ENCODE assay signal across 8 mouse cellular contexts in the genomic region with DNA sequence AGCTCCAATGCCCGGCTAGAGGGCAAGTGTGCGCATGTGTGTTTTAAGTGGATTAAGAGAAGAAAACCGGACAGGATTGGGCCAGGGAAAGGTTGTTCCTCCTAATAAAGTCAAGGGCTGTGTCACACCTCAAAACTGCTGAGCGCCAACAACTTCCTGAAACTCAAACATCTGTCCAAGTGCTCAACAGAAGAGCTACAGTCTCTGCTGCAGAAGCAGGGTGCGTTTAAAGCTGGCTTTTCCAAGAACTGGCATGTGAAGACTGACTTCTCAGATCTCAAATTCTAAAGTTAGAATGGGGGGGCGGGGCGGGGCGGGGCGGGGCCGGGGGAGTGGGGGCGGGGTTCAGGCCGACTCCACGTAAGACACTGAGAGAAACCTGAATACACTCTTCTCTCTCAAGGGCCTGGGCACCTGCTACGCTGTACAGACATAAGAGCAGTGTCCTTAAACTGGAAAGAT. TPM values are rescaled to one million over a fixed set of nuclear protein-coding genes. Genes with fewer than 3 reads are reported as not detected.
DNase-seq lines count a peak whose midpoint lies in the region; ATAC-seq and TF ChIP-seq lines count a peak whose summit lies in the region.

No protein-coding gene starts in this region.

- no peak overlapping the region for H3K9ac ChIP-seq in limb, embryonic 15.5 days
- H3K9ac ChIP-seq in neural tube, embryonic 14.5 days (replicated peaks; ENCODE audit: low read depth, low read length), result no peak overlapping the region

- H3K4me2 ChIP-seq in limb, embryonic 15.5 days, result peak overlapping the region; percentile 45
- 0 out of 2 replicates have a peak overlapping the region, but pooled peaks have one; percentile 40 for H3K4me2 ChIP-seq in neural tube, embryonic 14.5 days (ENCODE audit: low read depth, low read length)

- no peak for DNase-seq in layer of hippocampus, adult 2 months (ENCODE audit: low spot score in 2 of 2)
- DNase-seq in layer of hippocampus, adult 8-10 months (ENCODE audit: low spot score in 2 of 2), result no peak
- DNase-seq in left cerebral cortex, postnatal 4 days, result no peak
- DNase-seq in adrenal gland, adult 2 months, result no peak
- no peak for DNase-seq in layer of hippocampus, postnatal 25 days (ENCODE audit: extremely low spot score in 1 of 2, low spot score in 1 of 2)

- H3K9me3 ChIP-seq in limb, embryonic 15.5 days, result no peaks in the 10 kb centered on the region
- H3K9me3 ChIP-seq in neural tube, embryonic 14.5 days (ENCODE audit: control insufficient read depth, low read length), result no peaks in the 10 kb centered on the region

- 18% methylated on average over 14 of the region's 14 CpGs for WGBS in limb, embryonic 15.5 days
- WGBS in neural tube, embryonic 14.5 days, result 43% methylated on average over 14 of the region's 14 CpGs

- H3K4me1 ChIP-seq in embryonic fibroblast, embryonic 13.5 days (ENCODE audit: control insufficient read depth, insufficient read depth, low read length), result peaks cover 23% of the 10 kb centered on the region
- peaks cover 54% of the 10 kb centered on the region for H3K4me1 ChIP-seq in limb, embryonic 15.5 days
- peaks cover 18% of the 10 kb centered on the region for H3K4me1 ChIP-seq in neural tube, embryonic 14.5 days (ENCODE audit: control insufficient read depth, insufficient read depth, low read length)

- ATAC-seq in limb, embryonic 15.5 days (ENCODE audit: insufficient number of reproducible peaks, low FRiP score, low TSS enrichment, low read depth), result peak; percentile 20
- 0 out of 2 replicates have a peak, but pooled peaks have one; percentile 2 for ATAC-seq in neural tube, embryonic 14.5 days (ENCODE audit: low read depth)

- H3K27me3 ChIP-seq in limb, embryonic 15.5 days, result no peaks in the 10 kb centered on the region
- no peaks in the 10 kb centered on the region for H3K27me3 ChIP-seq in neural tube, embryonic 14.5 days (ENCODE audit: control insufficient read depth, insufficient read depth, low read length)

- peak overlapping the region; percentile 75; the same call in 1 of the 2 replicates for H3K27ac ChIP-seq in layer of hippocampus, adult 2 months
- peak overlapping the region; percentile 99 for H3K27ac ChIP-seq in embryonic fibroblast, embryonic 13.5 days (ENCODE audit: insufficient read depth, low read length)
- peak overlapping the region; percentile 90 for H3K27ac ChIP-seq in limb, embryonic 15.5 days
- no peak overlapping the region for H3K27ac ChIP-seq in neural tube, embryonic 14.5 days (ENCODE audit: low read depth, low read length)

- intact Hi-C loops in left cerebral cortex, postnatal 4 days (cut with DNase I), result no loop called here

- TF ChIP-seq POLR2A in embryonic fibroblast, embryonic 13.5 days (IDR thresholded peaks at IDR 0.05; ENCODE audit: low read depth, low read length), result peak; percentile 73

- no peak overlapping the region; the same call in 1 of the 2 replicates for H3K4me3 ChIP-seq in layer of hippocampus, adult 2 months
- no peak overlapping the region for H3K4me3 ChIP-seq in embryonic fibroblast, embryonic 13.5 days (ENCODE audit: insufficient read depth, low read length)
- H3K4me3 ChIP-seq in limb, embryonic 15.5 days, result 0 out of 2 replicates have a peak overlapping the region, but pooled peaks have one; percentile 5
- no peak overlapping the region for H3K4me3 ChIP-seq in neural tube, embryonic 14.5 days (ENCODE audit: low read depth, low read length)

- H3K36me3 ChIP-seq in limb, embryonic 15.5 days, result no peaks in the 10 kb centered on the region
- H3K36me3 ChIP-seq in neural tube, embryonic 14.5 days (ENCODE audit: control insufficient read depth, insufficient read depth, low read length), result no peaks in the 10 kb centered on the region

- no peak for TF ChIP-seq CTCF in layer of hippocampus, adult 2 months (conservative IDR thresholded peaks at IDR 0.05)
- TF ChIP-seq CTCF in embryonic fibroblast, embryonic 13.5 days (IDR thresholded peaks at IDR 0.05; ENCODE audit: borderline replicate concordance, insufficient read depth, low read length), result no peak

RNA-seq across cellular contexts. Expression of a gene that starts 15.7 kb away (rescaled TPM):
- total RNA-seq in layer of hippocampus, adult 2 months (2021), result 10 to 100 TPM; 36.5 to 36.7 TPM
- total RNA-seq in layer of hippocampus, adult 8-10 months (2022), result 10 to 100 TPM; 34.8 to 37.7 (median 36.7) TPM
- 132 and 164 TPM in 2 replicates for polyA plus RNA-seq in embryonic fibroblast, embryonic 13.5 days (2011; ENCODE audit: insufficient read length, low read depth, missing spikeins)
- 64.9 and 69.1 TPM in 2 replicates for polyA plus RNA-seq in limb, embryonic 15.5 days (2015; fragmentation: Nextera tagmentation; extraction: Ambion mirVana)
- polyA plus RNA-seq in neural tube, embryonic 14.5 days (2014; fragmentation: Nextera tagmentation; extraction: Ambion mirVana), result 47.7 and 48.2 TPM in 2 replicates
- 10 to 100 TPM; 80.8 to 85.6 TPM for total RNA-seq in left cerebral cortex, postnatal 4 days (2021)
- 100 to 1,000 TPM in 1 of 2 experiments, 10 to 100 TPM in 1; 39.5 to 107 TPM for total RNA-seq in adrenal gland, adult 2 months (2021)
- 15.8 and 30.4 TPM in 2 replicates for polyA plus RNA-seq in adrenal gland, adult 2 months (2012; rRNA removed)
- 10 to 100 TPM; 45.5 to 47.3 TPM for total RNA-seq in layer of hippocampus, postnatal 25 days (2021)

RNA-seq across cellular contexts. Expression of a gene that starts 38.8 kb away (rescaled TPM):
- 10 to 100 TPM; 49.6 to 50.4 TPM for total RNA-seq in layer of hippocampus, adult 2 months (2021)
- total RNA-seq in layer of hippocampus, adult 8-10 months (2022), result 10 to 100 TPM; 44.8 to 62.1 (median 51.2) TPM
- polyA plus RNA-seq in embryonic fibroblast, embryonic 13.5 days (2011; ENCODE audit: insufficient read length, low read depth, missing spikeins), result 81.7 and 105 TPM in 2 replicates
- 92.8 and 104 TPM in 2 replicates for polyA plus RNA-seq in limb, embryonic 15.5 days (2015; fragmentation: Nextera tagmentation; extraction: Ambion mirVana)
- polyA plus RNA-seq in neural tube, embryonic 14.5 days (2014; fragmentation: Nextera tagmentation; extraction: Ambion mirVana), result 74.0 and 77.1 TPM in 2 replicates
- 10 to 100 TPM; 36.1 to 43.9 TPM for total RNA-seq in left cerebral cortex, postnatal 4 days (2021)
- total RNA-seq in adrenal gland, adult 2 months (2021), result 100 to 1,000 TPM; 141 to 146 TPM
- polyA plus RNA-seq in adrenal gland, adult 2 months (2012; rRNA removed), result 58.7 and 83.4 TPM in 2 replicates
- total RNA-seq in layer of hippocampus, postnatal 25 days (2021), result 10 to 100 TPM; 50.9 to 56.8 TPM
